Mouse (Mus musculus): ENCODE measurements around the gene Tom1l2. TPM values are rescaled to one million over a fixed set of nuclear protein-coding genes. Genes with fewer than 3 reads are reported as not detected.

The Tom1l2 gene
- total and polyA plus RNA-seq, 3 experiments = 4.8 to 10.4 (median 10.4) TPM

DNA sequence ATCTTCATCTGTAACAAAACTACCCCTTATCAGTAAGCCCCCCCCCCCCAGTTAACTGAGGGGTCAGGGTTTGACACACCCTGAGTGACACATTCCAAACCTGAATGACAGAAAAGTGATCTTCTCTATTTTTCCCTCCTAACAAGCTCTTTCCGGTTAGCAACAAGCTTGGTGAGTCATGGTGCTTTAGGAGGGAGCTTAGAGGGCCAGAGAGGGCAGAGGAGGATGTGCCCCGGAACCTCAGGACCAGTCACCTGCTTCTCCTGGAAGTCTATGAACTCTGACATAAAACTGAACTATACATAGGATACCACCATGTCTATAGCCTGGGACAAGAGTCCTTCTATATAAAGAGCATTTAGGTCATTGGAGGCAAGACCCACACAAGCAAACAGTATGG is 44.6 kb downstream of the Tom1l2 start:
- Histone ChIP-seq H3K36me3 (replicated peaks in 1 of 2; ENCODE audit: control insufficient read depth in 1 of 2, insufficient read depth in 1 of 2, low read length in 1 of 2) (no peaks in the 10 kb centered on the region), H3K79me2 (replicated peaks; ENCODE audit: control insufficient read depth, extremely low read depth, insufficient read depth, poor library complexity, severe bottlenecking) (no peaks in the 10 kb centered on the region), H3K27ac (ENCODE audit: insufficient read depth, low read depth) (no peak overlapping the region), H3K27me3 (replicated peaks) (no peaks in the 10 kb centered on the region), H3K9me3 (replicated peaks; ENCODE audit: low read length) (peaks cover 6% of the 10 kb centered on the region), H3K4me3 (replicated peaks in 1 of 3; ENCODE audit: low read depth in 2 of 3, low read length in 2 of 3, poor library complexity in 1 of 3) (no peak overlapping the region), H3K9ac (ENCODE audit: insufficient read depth, low read depth) (no peak overlapping the region), H3K4me1 (ENCODE audit: control insufficient read depth in 1 of 2, insufficient read depth in 2 of 2) (peaks cover 7 to 29% of the 10 kb centered on the region in 2 experiments), H3K4me2 (ENCODE audit: insufficient read depth, low read depth, poor library complexity, severe bottlenecking) (no peak overlapping the region)
- dilution Hi-C loops (cut with MboI; ENCODE audit: extremely low pct_ligation_motif_present, extremely low pct_unique_long_range_greater_than_20kb, low sequenced_read_pairs) (no loop called here), in situ Hi-C loops (cut with MboI; ENCODE audit: low pct_ligation_motif_present, low pct_unique_long_range_greater_than_20kb, low sequenced_read_pairs) (no loop called here)
- TF ChIP-seq CHD2 (IDR thresholded peaks at IDR 0.05; ENCODE audit: low read length) = no peak
- TF ChIP-seq NRF1 (IDR thresholded peaks at IDR 0.05; ENCODE audit: low read depth, low read length) = no peak
- no peak for TF ChIP-seq PAX5 (IDR thresholded peaks at IDR 0.05; ENCODE audit: low read length)
- TF ChIP-seq MEF2A (IDR thresholded peaks at IDR 0.05; ENCODE audit: borderline replicate concordance, low read depth, low read length) = no peak
- no peak for TF ChIP-seq ELF1 (IDR thresholded peaks at IDR 0.05; ENCODE audit: low read depth, low read length)
- DNase-seq (ENCODE audit: extremely low read depth) = no peak

GRCm38 (mm10) chr11:60307375-60307825 is 45.3 kb downstream of the Tom1l2 start:
- H3K9ac ChIP-seq (ENCODE audit: insufficient read depth, low read depth) = no peak overlapping the region
- no peak for TF ChIP-seq ZMIZ1 (IDR thresholded peaks at IDR 0.05; ENCODE audit: low read depth, low read length)
- no peak for TF ChIP-seq TBP (conservative IDR thresholded peaks at IDR 0.05; ENCODE audit: low read depth, low read length)
- TF ChIP-seq JUN (IDR thresholded peaks at IDR 0.05; ENCODE audit: insufficient read depth, low read depth, low read length) = no peak
- no peak for TF ChIP-seq ZNF384 (IDR thresholded peaks at IDR 0.05; ENCODE audit: low read depth, low read length)
- peak; percentile 35 to 61; a peak in 3 of 4 replicates for TF ChIP-seq CTCF (conservative IDR thresholded peaks at IDR 0.05 in 1 of 2, IDR thresholded peaks at IDR 0.05 in 1 of 2; ENCODE audit: low read depth in 2 of 2, low read length in 2 of 2)
- TF ChIP-seq RAD21 (IDR thresholded peaks at IDR 0.05; ENCODE audit: low read depth, low read length) = peak; percentile 24
- H3K27ac ChIP-seq (ENCODE audit: insufficient read depth, low read depth) = no peak overlapping the region
- H3K4me2 ChIP-seq (ENCODE audit: insufficient read depth, low read depth, poor library complexity, severe bottlenecking) = no peak overlapping the region
- H3K4me3 ChIP-seq (replicated peaks in 1 of 3; ENCODE audit: low read depth in 2 of 3, low read length in 2 of 3, poor library complexity in 1 of 3) = no peak overlapping the region
- peaks cover 5% of the 10 kb centered on the region for H3K9me3 ChIP-seq (replicated peaks; ENCODE audit: low read length)
- no peaks in the 10 kb centered on the region for H3K36me3 ChIP-seq (replicated peaks in 1 of 2; ENCODE audit: control insufficient read depth in 1 of 2, insufficient read depth in 1 of 2, low read length in 1 of 2)
- no peaks in the 10 kb centered on the region for H3K79me2 ChIP-seq (replicated peaks; ENCODE audit: control insufficient read depth, extremely low read depth, insufficient read depth, poor library complexity, severe bottlenecking)
- dilution Hi-C loops (cut with MboI; ENCODE audit: extremely low pct_ligation_motif_present, extremely low pct_unique_long_range_greater_than_20kb, low sequenced_read_pairs) (no loop called here), in situ Hi-C loops (cut with MboI; ENCODE audit: low pct_ligation_motif_present, low pct_unique_long_range_greater_than_20kb, low sequenced_read_pairs) (no loop called here)
- peaks cover 8 to 35% of the 10 kb centered on the region in 2 experiments for H3K4me1 ChIP-seq (ENCODE audit: control insufficient read depth in 1 of 2, insufficient read depth in 2 of 2)
- no peak for DNase-seq (ENCODE audit: extremely low read depth)
- no peaks in the 10 kb centered on the region for H3K27me3 ChIP-seq (replicated peaks)

GRCm38 (mm10) chr11:60306834-60307233 is 45.9 kb downstream of the Tom1l2 start:
- H3K4me2 ChIP-seq (ENCODE audit: insufficient read depth, low read depth, poor library complexity, severe bottlenecking) = no peak overlapping the region
- H3K4me1 ChIP-seq (ENCODE audit: control insufficient read depth in 1 of 2, insufficient read depth in 2 of 2) = peaks cover 12 to 41% of the 10 kb centered on the region in 2 experiments
- H3K79me2 ChIP-seq (replicated peaks; ENCODE audit: control insufficient read depth, extremely low read depth, insufficient read depth, poor library complexity, severe bottlenecking) = no peaks in the 10 kb centered on the region
- H3K36me3 ChIP-seq (replicated peaks in 1 of 2; ENCODE audit: control insufficient read depth in 1 of 2, insufficient read depth in 1 of 2, low read length in 1 of 2) = no peaks in the 10 kb centered on the region
- in situ Hi-C loops (cut with MboI; ENCODE audit: low pct_ligation_motif_present, low pct_unique_long_range_greater_than_20kb, low sequenced_read_pairs) = no loop called here
- DNase-seq (ENCODE audit: extremely low read depth) = peak; percentile 62
- H3K27me3 ChIP-seq (replicated peaks) = no peaks in the 10 kb centered on the region
- no peak overlapping the region for H3K4me3 ChIP-seq (replicated peaks in 1 of 3; ENCODE audit: low read depth in 2 of 3, low read length in 2 of 3, poor library complexity in 1 of 3)
- H3K27ac ChIP-seq (ENCODE audit: insufficient read depth, low read depth) = no peak overlapping the region
- H3K9ac ChIP-seq (ENCODE audit: insufficient read depth, low read depth) = no peak overlapping the region
- TF ChIP-seq TCF12 (IDR thresholded peaks at IDR 0.05; ENCODE audit: low read depth, low read length) (no peak), NELFE (IDR thresholded peaks at IDR 0.05; ENCODE audit: low read depth, low read length) (0 out of 2 replicates have a peak, but pooled peaks have one; percentile 45), IRF4 (IDR thresholded peaks at IDR 0.05; ENCODE audit: low read depth, low read length) (no peak), JUND (conservative IDR thresholded peaks at IDR 0.05; ENCODE audit: low read depth, low read length) (0 out of 2 replicates have a peak, but pooled peaks have one; percentile 9), CTCF (conservative IDR thresholded peaks at IDR 0.05 in 1 of 2, IDR thresholded peaks at IDR 0.05 in 1 of 2; ENCODE audit: low read depth in 2 of 2, low read length in 2 of 2) (peak; percentile 76 to 80), RAD21 (IDR thresholded peaks at IDR 0.05; ENCODE audit: low read depth, low read length) (peak; percentile 70), SMC3 (IDR thresholded peaks at IDR 0.05; ENCODE audit: low read depth, low read length) (peak; percentile 67)
- peaks cover 5% of the 10 kb centered on the region for H3K9me3 ChIP-seq (replicated peaks; ENCODE audit: low read length)
- dilution Hi-C loops (cut with MboI; ENCODE audit: extremely low pct_ligation_motif_present, extremely low pct_unique_long_range_greater_than_20kb, low sequenced_read_pairs) = no loop called here
